Mouse (Mus musculus): ENCODE data around the gene Extl2.

Gene Extl2

DNA sequence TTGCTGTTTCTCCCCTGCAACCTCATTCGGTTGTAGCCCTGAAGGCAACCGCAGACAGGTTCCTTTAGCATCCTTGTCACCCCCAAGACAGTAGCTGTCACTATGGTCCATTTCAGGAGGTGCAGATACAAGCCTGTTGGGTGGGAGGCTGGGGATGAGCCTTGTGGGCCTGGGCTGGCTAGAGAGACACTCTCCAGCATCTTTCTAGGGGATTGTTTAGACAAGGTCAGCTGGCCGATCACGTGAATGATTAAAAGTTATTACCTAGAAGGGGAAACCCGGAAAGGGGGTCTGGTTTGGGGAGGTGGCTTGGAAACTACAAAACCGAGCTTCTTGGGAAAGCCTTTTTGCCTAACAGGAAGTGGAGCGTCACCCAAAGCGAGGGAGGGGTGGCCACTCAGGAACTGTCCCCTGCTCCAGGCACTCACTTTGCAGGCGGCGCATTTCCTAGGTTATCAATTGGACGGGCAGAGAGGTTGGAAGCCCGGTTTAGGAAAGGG is 729 bp downstream of the Extl2 start:
- DNase-seq (ENCODE audit: extremely low spot score) = peak; percentile 81

GRCm38 (mm10) chr3:116009622-116010344 is 2.5 kb downstream of the Extl2 start:
- DNase-seq (ENCODE audit: extremely low spot score) = no peak

- no peak for DNase-seq (ENCODE audit: extremely low spot score)
Measured at GRCm38 (mm10) chr3:116014901-116015300, 7.6 kb downstream of the Extl2 start.

GRCm38 (mm10) chr3:116016116-116016515 is 8.9 kb downstream of the Extl2 start:
- no peak for DNase-seq (ENCODE audit: extremely low spot score)

- no peak for DNase-seq (ENCODE audit: extremely low spot score)
Measured at GRCm38 (mm10) chr3:116018606-116019005, 11.3 kb downstream of the Extl2 start.

GRCm38 (mm10) chr3:116019136-116019535 is 11.9 kb downstream of the Extl2 start:
- DNase-seq (ENCODE audit: extremely low spot score) = no peak

GRCm38 (mm10) chr3:116024236-116024635 is 17.0 kb downstream of the Extl2 start:
- no peak for DNase-seq (ENCODE audit: extremely low spot score)

GRCm38 (mm10) chr3:116024669-116025068 is 17.4 kb downstream of the Extl2 start:
- DNase-seq (ENCODE audit: extremely low spot score) = no peak

GRCm38 (mm10) chr3:116025701-116026100 is 18.4 kb downstream of the Extl2 start:
- no peak for DNase-seq (ENCODE audit: extremely low spot score)

DNA sequence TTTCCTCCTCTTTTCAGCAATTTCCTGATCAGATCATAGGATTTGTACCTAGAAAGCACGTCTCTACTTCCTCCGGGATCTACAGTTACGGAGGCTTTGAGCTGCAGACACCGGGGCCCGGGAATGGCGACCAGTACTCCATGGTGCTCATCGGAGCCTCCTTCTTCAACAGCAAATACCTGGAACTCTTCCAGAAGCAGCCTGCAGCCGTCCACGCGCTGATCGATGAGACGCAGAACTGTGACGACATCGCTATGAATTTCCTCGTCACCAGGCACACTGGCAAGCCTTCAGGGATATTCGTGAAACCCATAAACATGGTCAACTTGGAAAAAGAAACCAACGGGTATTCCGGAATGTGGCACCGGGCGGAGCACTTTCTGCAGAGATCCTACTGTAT is 19.7 kb downstream of the Extl2 start:
- no peak for DNase-seq (ENCODE audit: extremely low spot score)

GRCm38 (mm10) chr3:116030152-116030788 is 23.0 kb downstream of the Extl2 start:
- DNase-seq (ENCODE audit: extremely low spot score) = no peak

GRCm38 (mm10) chr3:116033218-116033870 is 26.1 kb downstream of the Extl2 start:
- no peak for DNase-seq (ENCODE audit: extremely low spot score)

GRCm38 (mm10) chr3:116033871-116034222 is 26.6 kb downstream of the Extl2 start:
- peak; percentile 45 for DNase-seq (ENCODE audit: extremely low spot score)

DNA sequence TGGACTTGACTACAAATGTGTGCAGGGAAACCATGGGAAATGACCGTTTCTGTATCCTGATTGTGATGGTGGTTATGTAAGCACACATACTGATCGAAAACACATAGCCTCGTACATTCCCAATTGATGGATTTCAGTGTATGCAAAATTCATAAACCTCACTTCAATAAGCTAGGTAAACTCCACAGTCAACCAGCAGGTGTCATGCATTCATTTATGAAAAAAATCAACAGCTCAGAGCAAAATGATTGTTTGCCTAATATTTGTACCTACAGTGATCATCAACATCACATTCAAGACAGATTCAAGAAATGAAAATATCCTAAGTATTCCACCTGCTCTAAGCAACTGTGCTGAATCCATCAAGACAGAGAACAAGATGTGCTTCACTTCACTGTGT is 33.5 kb downstream of the Extl2 start:
- no peak for DNase-seq (ENCODE audit: extremely low spot score)

GRCm38 (mm10) chr3:116046000-116046399 is 38.7 kb downstream of the Extl2 start:
- DNase-seq (ENCODE audit: extremely low spot score) = no peak

DNA sequence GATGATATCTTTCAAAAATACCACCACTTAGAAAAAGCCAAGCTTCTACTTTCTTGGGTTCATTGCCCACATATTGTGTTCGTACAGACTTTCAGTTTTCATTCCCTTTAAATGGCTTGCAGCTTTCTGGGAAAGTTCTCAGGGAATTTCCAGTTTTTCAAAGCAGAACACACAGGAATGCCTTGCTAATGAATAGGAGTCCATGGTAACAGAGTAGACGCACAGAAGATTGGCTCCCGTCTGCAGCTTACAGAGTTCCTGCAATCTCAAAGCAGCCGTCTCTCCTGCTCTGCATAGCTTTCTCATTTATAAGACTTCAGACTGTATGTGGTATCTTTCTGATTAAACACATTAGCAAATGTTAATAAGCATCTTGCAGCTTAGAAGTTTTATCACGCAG is 39.8 kb downstream of the Extl2 start:
- no peak for DNase-seq (ENCODE audit: extremely low spot score)

DNA sequence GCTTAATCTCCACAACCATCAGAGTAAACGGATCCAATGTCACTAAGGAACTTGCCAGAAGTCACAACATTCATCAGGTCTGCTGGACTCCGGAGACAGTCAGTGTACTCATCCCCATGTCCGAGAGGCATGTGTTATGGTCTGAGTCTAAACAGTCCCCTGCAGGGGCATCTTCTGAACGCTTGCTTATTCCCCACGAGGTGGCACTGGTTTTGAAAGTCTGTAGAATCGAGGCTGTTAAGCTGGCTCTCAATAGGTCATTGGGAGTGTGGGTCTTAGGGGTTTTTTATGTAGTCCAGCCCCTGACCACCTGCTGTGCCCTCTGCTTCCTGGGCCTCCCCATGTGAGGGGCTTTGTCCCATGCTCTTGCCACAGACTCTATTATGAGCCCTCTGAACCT is 49.8 kb downstream of the Extl2 start:
- DNase-seq (ENCODE audit: extremely low spot score) = no peak

DNA sequence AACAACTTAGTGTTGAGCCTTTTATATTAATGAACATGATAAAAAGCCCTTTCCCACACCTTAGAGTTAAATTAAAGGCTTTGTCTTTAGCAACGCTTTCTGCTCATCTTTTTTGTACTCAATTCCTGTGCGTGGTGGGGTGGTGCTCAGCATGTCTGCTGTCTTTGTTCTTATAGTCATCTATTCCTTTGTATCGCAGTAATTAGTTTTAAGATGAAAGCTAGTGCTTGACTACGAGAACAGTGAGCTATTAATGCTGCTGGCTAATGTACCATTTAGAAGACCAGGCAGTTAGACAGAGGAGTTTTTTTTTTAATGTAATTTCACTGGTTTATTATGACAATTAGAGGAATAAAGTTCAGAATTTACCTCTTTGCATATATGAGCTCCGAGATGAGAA is 53.1 kb downstream of the Extl2 start:
- DNase-seq (ENCODE audit: extremely low spot score) = no peak

DNA sequence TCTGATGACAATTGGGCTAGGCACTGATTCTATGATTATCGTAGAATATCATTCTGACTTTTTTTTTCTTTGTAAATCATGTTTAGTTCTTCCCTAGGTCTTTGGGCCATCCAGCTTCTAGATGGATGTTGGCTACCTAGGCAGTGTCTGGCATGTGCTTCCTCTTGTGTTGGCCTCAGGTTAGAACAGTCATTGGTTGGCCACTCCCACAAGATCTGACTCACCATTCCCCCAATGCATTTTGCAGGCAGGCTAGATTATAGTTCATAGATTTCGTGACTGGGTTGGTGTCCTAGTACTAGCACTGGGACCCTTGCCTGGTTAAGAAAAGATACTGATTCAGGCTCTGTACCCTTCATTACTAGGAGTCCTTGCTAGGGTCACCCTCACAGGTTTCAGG is 54.9 kb downstream of the Extl2 start:
- DNase-seq (ENCODE audit: extremely low spot score) = no peak

GRCm38 (mm10) chr3:116072584-116072983 is 65.3 kb downstream of the Extl2 start:
- no peak for DNase-seq (ENCODE audit: extremely low spot score)

DNA sequence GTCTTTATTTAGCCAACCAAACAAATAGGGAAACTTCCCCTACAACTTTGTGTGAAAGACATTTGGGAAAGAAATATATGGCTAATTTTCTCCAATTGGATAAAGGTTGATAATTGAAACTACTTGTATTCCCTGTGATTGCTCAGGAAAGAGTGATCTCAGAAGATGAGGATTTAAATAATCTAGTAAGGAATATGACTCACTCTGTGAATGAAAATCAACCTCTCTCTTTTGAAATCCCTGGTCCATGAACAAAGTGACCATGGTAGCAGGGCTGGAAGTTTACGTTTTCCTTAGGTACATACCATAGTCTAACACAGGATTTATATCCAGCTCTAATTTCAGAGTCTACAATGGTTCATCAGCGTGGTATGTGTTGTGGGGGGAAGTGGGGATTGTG is 69.5 kb downstream of the Extl2 start:
- DNase-seq (ENCODE audit: extremely low spot score) = no peak

- DNase-seq (ENCODE audit: extremely low spot score) = no peak
Measured at GRCm38 (mm10) chr3:116078490-116078889, 71.2 kb downstream of the Extl2 start.
